Mouse (Mus musculus): ENCODE results near the gene Klf8. TPM values are rescaled to one million over a fixed set of nuclear protein-coding genes. Genes with fewer than 3 reads are reported as not detected.

The Klf8 gene
- total RNA-seq, 1 experiment from 2014 or later = 1.0 TPM

- no peak for DNase-seq
Measured at GRCm38 (mm10) chrX:153439573-153439972, 202.3 kb downstream of the Klf8 start.

DNA sequence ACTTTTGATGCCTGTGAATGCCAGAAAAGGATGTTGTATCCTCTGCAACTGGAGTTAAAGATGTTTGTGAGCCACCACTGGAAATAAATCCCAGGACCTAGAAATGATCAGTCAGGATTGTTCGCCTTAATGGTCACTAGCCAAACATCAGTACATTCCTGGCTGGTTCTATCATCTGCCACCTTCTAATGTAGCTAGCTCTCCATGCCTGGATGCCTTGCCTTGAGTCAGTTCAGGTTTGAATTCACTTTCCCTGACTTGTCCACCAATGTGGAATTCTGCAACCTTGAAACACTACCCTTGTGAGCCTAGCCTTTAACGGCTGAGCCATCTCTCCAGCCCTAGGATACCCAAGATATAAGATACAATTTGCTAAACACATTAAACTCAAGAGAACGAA, 202.8 kb downstream of the Klf8 start:
- DNase-seq = no peak

Other genes with a start within 250 kb of the Klf8 start
- 1.8 and 2.2 TPM in 2 replicates for gene Usp51, start 231.0 kb upstream of the Klf8 start, total RNA-seq (2021)
- gene Mageh1, start 199.9 kb upstream of the Klf8 start, total RNA-seq (2021) = 18.4 and 24.0 TPM in 2 replicates
- gene Foxr2, start 118.7 kb upstream of the Klf8 start, total RNA-seq (2021) = not detected in 2 replicates
- 5.2 and 10.4 TPM in 2 replicates for gene Rragb, start 97.5 kb upstream of the Klf8 start, total RNA-seq (2021)

All from adrenal gland, postnatal 25 days (tissue).